Mouse (Mus musculus) small intestine, adult 2 months (tissue): ENCODE data around the gene Alcam.

ENCODE experiments used
- CTCF ChIP-seq: fragments of 200-500 bp; IDR thresholded peaks from 2 replicates; pipeline ENCODE4 v1.5.1; 2012; ENCODE audit warnings: low read depth, mild to moderate bottlenecking, control low read depth, inconsistent platforms, low read length, moderate library complexity, mixed read lengths; ENCODE audit not compliant: insufficient replicate concordance, insufficient read length; ENCODE audit errors: extremely low read depth
- POLR2A ChIP-seq: fragments of 200-500 bp; IDR thresholded peaks from 2 replicates; pipeline ENCODE4 v1.6.1; 2012; ENCODE audit warnings: low read depth, mild to moderate bottlenecking, control low read depth, inconsistent platforms, low read length, moderate library complexity

GRCm38 (mm10) chr16:52472635-52473034 lies 18.8 kb upstream of the Alcam start:
- no peak for TF ChIP-seq POLR2A
- no peak for TF ChIP-seq CTCF
